Mouse (Mus musculus): ENCODE data around the gene Rbm4b.

GRCm38 (mm10) chr19:4810746-4811062 lies 54.4 kb downstream of the Rbm4b start:
- no peak for TF ChIP-seq CTCF (conservative IDR thresholded peaks at IDR 0.05; ENCODE audit: low read length)
- no peak for TF ChIP-seq POU5F1 (IDR thresholded peaks at IDR 0.05; ENCODE audit: borderline replicate concordance, low read length)
- TF ChIP-seq NANOG (IDR thresholded peaks at IDR 0.05; ENCODE audit: borderline replicate concordance, low read length): no peak
